Mouse (Mus musculus): ENCODE results near the gene Fam193b.
"Not testable (repeated sequence)": the region's sequence is repeated elsewhere in the genome, so short reads cannot be mapped to it uniquely, and the experiment has no call there.

Fam193b gene

GRCm38 (mm10) chr13:55571977-55572376, 1.1 kb upstream of the Fam193b start:
- DNase-seq (ENCODE audit: low read depth, low spot score): no peak

GRCm38 (mm10) chr13:55570286-55570973, 490 bp downstream of the Fam193b start:
- DNase-seq (ENCODE audit: low read depth, low spot score): no peak

GRCm38 (mm10) chr13:55569726-55570285, 1.1 kb downstream of the Fam193b start:
- no peak for DNase-seq (ENCODE audit: low read depth, low spot score)

- not testable (repeated sequence) for DNase-seq (ENCODE audit: low read depth, low spot score)
Observed at GRCm38 (mm10) chr13:55568524-55568923, 2.4 kb downstream of the Fam193b start.

- DNase-seq (ENCODE audit: low read depth, low spot score): no peak
Observed at GRCm38 (mm10) chr13:55567949-55568348, 3.0 kb downstream of the Fam193b start.

GRCm38 (mm10) chr13:55567001-55567400, 3.9 kb downstream of the Fam193b start:
- no peak for DNase-seq (ENCODE audit: low read depth, low spot score)

GRCm38 (mm10) chr13:55563266-55563879, 7.5 kb downstream of the Fam193b start:
- DNase-seq (ENCODE audit: low read depth, low spot score): no peak

- no peak for DNase-seq (ENCODE audit: low read depth, low spot score)
Observed at GRCm38 (mm10) chr13:55557499-55557898, 13.4 kb downstream of the Fam193b start.

GRCm38 (mm10) chr13:55555921-55556320, 15.0 kb downstream of the Fam193b start:
- no peak for DNase-seq (ENCODE audit: low read depth, low spot score)

- DNase-seq (ENCODE audit: low read depth, low spot score): no peak
Observed at GRCm38 (mm10) chr13:55549061-55549460, 21.9 kb downstream of the Fam193b start.

- DNase-seq (ENCODE audit: low read depth, low spot score): no peak
Observed at GRCm38 (mm10) chr13:55548426-55548825, 22.5 kb downstream of the Fam193b start.

- no peak for DNase-seq (ENCODE audit: low read depth, low spot score)
Observed at GRCm38 (mm10) chr13:55547916-55548315, 23.0 kb downstream of the Fam193b start.

- DNase-seq (ENCODE audit: low read depth, low spot score): no peak
Observed at GRCm38 (mm10) chr13:55544792-55545191, 26.1 kb downstream of the Fam193b start.

- no peak for DNase-seq (ENCODE audit: low read depth, low spot score)
Observed at GRCm38 (mm10) chr13:55543447-55543846, 27.5 kb downstream of the Fam193b start.

- DNase-seq (ENCODE audit: low read depth, low spot score): no peak
Observed at GRCm38 (mm10) chr13:55542891-55543290, 28.0 kb downstream of the Fam193b start.

GRCm38 (mm10) chr13:55540933-55541332, 30.0 kb downstream of the Fam193b start:
- no peak for DNase-seq (ENCODE audit: low read depth, low spot score)

GRCm38 (mm10) chr13:55536194-55537175, 34.4 kb downstream of the Fam193b start, which contains the start of gene Ddx41:
Gene Ddx41, minus strand, starts transcription at chr13:55536658.
- peak; percentile 99 for DNase-seq (ENCODE audit: low read depth, low spot score)

- no peak for DNase-seq (ENCODE audit: low read depth, low spot score)
Observed at GRCm38 (mm10) chr13:55535796-55536193, 35.1 kb downstream of the Fam193b start.

GRCm38 (mm10) chr13:55535191-55535590, 35.7 kb downstream of the Fam193b start:
- no peak for DNase-seq (ENCODE audit: low read depth, low spot score)

GRCm38 (mm10) chr13:55529198-55529915, 41.6 kb downstream of the Fam193b start, which contains the start of gene Dok3:
Gene Dok3, minus strand, starts transcription at chr13:55529296.
- DNase-seq (ENCODE audit: low read depth, low spot score): no peak
